Mouse (Mus musculus) heart, postnatal 0 days (tissue): ENCODE measurements around the gene Thumpd1. TPM values are rescaled to one million over a fixed set of nuclear protein-coding genes. Genes with fewer than 3 reads are reported as not detected.

Source experiments
- ATAC-seq: fragments of 200-750 bp; cut with Nextera tagmentation; 2 replicates; pipeline ENCODE4 v1.8.0; 2017; ENCODE audit warnings: low read depth, moderate number of reproducible peaks, moderate library complexity; ENCODE audit not compliant: insufficient read depth
- DNase-seq: peaks from one replicate; pipeline ENCODE4 v3.0.0-alpha.2; 2016; ENCODE audit warnings: low spot score
- H3K27ac ChIP-seq: fragments of 300-500 bp; sonication (generic); 2 replicates; pipeline ENCODE4 v1.5.1; 2014; ENCODE audit warnings: low read depth, mild to moderate bottlenecking
- H3K27me3 ChIP-seq: fragments of 300-500 bp; sonication (generic); 2 replicates; pipeline ENCODE4 v1.6.1; 2014; ENCODE audit warnings: low read length, mixed read lengths; ENCODE audit not compliant: control insufficient read depth, insufficient read depth
- H3K36me3 ChIP-seq: fragments of 300-500 bp; sonication (generic); replicated peaks from 2 replicates; pipeline ENCODE4 v1.6.1; 2014; ENCODE audit warnings: low read length, mixed read lengths; ENCODE audit not compliant: control insufficient read depth, insufficient read depth
- H3K4me1 ChIP-seq: fragments of 300-500 bp; sonication (generic); 2 replicates; pipeline ENCODE4 v1.6.1; 2014; ENCODE audit warnings: antibody characterized with exemption; ENCODE audit not compliant: control insufficient read depth, insufficient read depth
- H3K4me2 ChIP-seq: fragments of 300-500 bp; sonication (generic); 2 replicates; pipeline ENCODE4 v1.6.1; 2014; ENCODE audit warnings: low read depth, mild to moderate bottlenecking, low read length, moderate library complexity
- H3K4me3 ChIP-seq: fragments of 300-500 bp; sonication (generic); 2 replicates; pipeline ENCODE4 v1.5.1; 2014; ENCODE audit warnings: low read depth, low read length
- H3K9ac ChIP-seq: fragments of 300-500 bp; sonication (generic); replicated peaks from 2 replicates; pipeline ENCODE4 v1.6.1; 2014; ENCODE audit warnings: low read depth, low read length, mixed read lengths
- H3K9me3 ChIP-seq: fragments of 300-500 bp; sonication (generic); replicated peaks from 2 replicates; pipeline ENCODE4 v1.6.1; 2016; ENCODE audit warnings: low read length; ENCODE audit not compliant: control insufficient read depth
- CTCF ChIP-seq: IDR thresholded peaks from 2 replicates; pipeline ENCODE4 v1.5.1; 2016; ENCODE audit warnings: antibody characterized with exemption, control low read depth, low read depth
- EP300 ChIP-seq: IDR thresholded peaks from 2 replicates; pipeline ENCODE4 v1.6.1; 2016; ENCODE audit warnings: antibody characterized with exemption, low read depth
- WGBS: fragments of 180-500 bp; shearing (Covaris S2); extraction: QIAGEN DNeasy Blood & Tissue Kit; methylation state at CpG from one replicate; pipeline ENCODE4 v1.1.7; 2014; 5-methylcytosine and 5-hydroxymethylcytosine counted together
- polyA plus RNA-seq: library from polyadenylated mRNA; unstranded; fragments of >200 nt; fragmentation: Nextera tagmentation; extraction: Ambion mirVana; gene quantifications from 2 replicates; pipeline ENCODE4 v1.2.1, GENCODE M21; 2015
- total RNA-seq: library from RNA; depleted of rRNA; stranded (reverse); fragments of >200 nt; gene quantifications from 2 replicates; pipeline ENCODE4 v1.2.3, GENCODE M21; 2014; ENCODE audit warnings: low replicate concordance; rRNA removed

Gene Thumpd1
- total and polyA plus RNA-seq, 2 experiments from 2014 or later = 15.8 to 32.8 TPM

GRCm38 (mm10) chr7:119670395-119670794 is 50.2 kb downstream of the Thumpd1 start:
- Histone ChIP-seq H3K27me3 (no peaks in the 10 kb centered on the region), H3K9me3 (no peaks in the 10 kb centered on the region), H3K36me3 (no peaks in the 10 kb centered on the region), H3K9ac (no peak overlapping the region), H3K27ac (no peak overlapping the region), H3K4me2 (no peak overlapping the region), H3K4me1 (no peaks in the 10 kb centered on the region), H3K4me3 (no peak overlapping the region)
- DNase-seq = no peak
- ATAC-seq = no peak
- no peak for TF ChIP-seq EP300
- TF ChIP-seq CTCF = no peak
- 72% methylated on average over 5 of the region's 5 CpGs for WGBS

- WGBS = 62% methylated on average over 3 of the region's 3 CpGs
- Histone ChIP-seq H3K36me3 (no peaks in the 10 kb centered on the region), H3K9me3 (no peaks in the 10 kb centered on the region), H3K4me1 (no peaks in the 10 kb centered on the region), H3K27me3 (no peaks in the 10 kb centered on the region), H3K4me2 (no peak overlapping the region), H3K9ac (no peak overlapping the region), H3K4me3 (no peak overlapping the region), H3K27ac (no peak overlapping the region)
- no peak for TF ChIP-seq CTCF
- DNase-seq = no peak
- ATAC-seq = no peak
These were observed 52.7 kb downstream of the Thumpd1 start for GRCm38 (mm10) chr7:119667893-119668292.

Other genes starting within 250 kb of the Thumpd1 start
- gene Umod, start 241.5 kb downstream of the Thumpd1 start, total RNA-seq = not detected in 2 replicates
- gene Umod, start 241.5 kb downstream of the Thumpd1 start, polyA plus RNA-seq = not detected in 2 replicates
- not detected in 2 replicates for gene Acsm5, start 201.3 kb downstream of the Thumpd1 start, total RNA-seq
- gene Acsm5, start 201.3 kb downstream of the Thumpd1 start, polyA plus RNA-seq = not detected in 2 replicates
- not detected in 2 replicates for gene Pdilt, start 197.3 kb downstream of the Thumpd1 start, total RNA-seq
- gene Pdilt, start 197.3 kb downstream of the Thumpd1 start, polyA plus RNA-seq = not detected in 2 replicates
- gene Acsm2, start 166.5 kb downstream of the Thumpd1 start, total RNA-seq = not detected in 2 replicates
- not detected in 2 replicates for gene Acsm2, start 166.5 kb downstream of the Thumpd1 start, polyA plus RNA-seq
- not detected in 2 replicates for gene Acsm1, start 113.8 kb downstream of the Thumpd1 start, total RNA-seq
- 0.05 and 0.48 TPM in 2 replicates for gene Acsm1, start 113.8 kb downstream of the Thumpd1 start, polyA plus RNA-seq
- not detected in 2 replicates for gene Acsm4, start 30.8 kb downstream of the Thumpd1 start, total RNA-seq
- gene Acsm4, start 30.8 kb downstream of the Thumpd1 start, polyA plus RNA-seq = not detected in 2 replicates
- gene Acsm3, start 40.1 kb upstream of the Thumpd1 start, total RNA-seq = 0.08 TPM in 1 of 2 replicates, not detected in the other
- gene Acsm3, start 40.1 kb upstream of the Thumpd1 start, polyA plus RNA-seq = not detected in 2 replicates
- gene Rexo5, start 73.2 kb upstream of the Thumpd1 start, total RNA-seq = 3.5 and 7.4 TPM in 2 replicates
- gene Rexo5, start 73.2 kb upstream of the Thumpd1 start, polyA plus RNA-seq = 4.1 and 4.5 TPM in 2 replicates
- 4.1 and 12.1 TPM in 2 replicates for gene Eri2, start 73.3 kb upstream of the Thumpd1 start, total RNA-seq
- gene Eri2, start 73.3 kb upstream of the Thumpd1 start, polyA plus RNA-seq = 5.6 TPM in 2 replicates
- 3.0 and 11.9 TPM in 2 replicates for gene Lyrm1, start 175.1 kb upstream of the Thumpd1 start, total RNA-seq
- gene Lyrm1, start 175.1 kb upstream of the Thumpd1 start, polyA plus RNA-seq = 8.4 and 9.2 TPM in 2 replicates
- 2.8 and 8.2 TPM in 2 replicates for gene Dcun1d3, start 175.5 kb upstream of the Thumpd1 start, total RNA-seq
- 4.8 and 5.5 TPM in 2 replicates for gene Dcun1d3, start 175.5 kb upstream of the Thumpd1 start, polyA plus RNA-seq